Mouse (Mus musculus): ENCODE measurements at regions not wholly inside any gene's neighbourhood (a gene's known extent, or its start where the extent isn't known, plus 50 kb on each side); places are given as distances from the start of the nearest gene placed in this dataset.

DNA sequence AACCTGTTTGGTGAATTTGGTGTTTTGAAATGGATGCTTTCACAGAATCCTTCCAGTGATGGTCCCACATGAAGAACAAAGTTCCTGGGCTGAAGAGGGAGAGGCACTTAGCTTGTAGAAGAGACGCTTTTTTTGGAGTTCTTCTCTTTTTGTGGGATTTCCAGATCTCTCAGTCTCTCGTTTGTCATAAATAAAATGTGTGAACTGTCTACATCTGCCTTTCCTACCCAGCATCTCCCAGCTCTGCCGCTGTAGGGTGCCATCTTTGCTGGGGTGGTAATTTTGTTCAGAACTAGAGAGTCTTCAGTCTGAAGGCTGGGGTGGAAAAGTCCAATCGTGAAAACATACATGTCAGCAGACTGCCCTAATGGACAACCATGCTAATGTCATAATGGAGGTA, 197.8 kb upstream of the Phyhipl start:
- Histone ChIP-seq H3K36me3 (ENCODE audit: control insufficient read depth in 1 of 2, insufficient read depth in 2 of 2, low read length in 2 of 2) (no peaks in the 10 kb centered on the region), H3K27me3 (ENCODE audit: control insufficient read depth in 1 of 2, insufficient read depth in 2 of 2, low read length in 2 of 2) (no peaks in the 10 kb centered on the region), H3K4me1 (ENCODE audit: control insufficient read depth in 1 of 2, insufficient read depth in 2 of 2, low read length in 2 of 2) (no peaks in the 10 kb centered on the region), H3K27ac (ENCODE audit: control insufficient read depth, low read depth, low read length) (no peak overlapping the region), H3K9ac (ENCODE audit: control insufficient read depth, low read depth, low read length, poor library complexity, severe bottlenecking) (no peak overlapping the region), H3K9me3 (replicated peaks; ENCODE audit: insufficient read depth, low read length) (no peaks in the 10 kb centered on the region), H3K4me3 (ENCODE audit: control insufficient read depth in 1 of 2, insufficient read depth in 1 of 2, low read depth in 2 of 2, low read length in 2 of 2) (no peak overlapping the region), H3K79me2 (ENCODE audit: control insufficient read depth, insufficient read depth, low read length, poor library complexity) (no peaks in the 10 kb centered on the region)
- no peak for TF ChIP-seq RCOR1 (IDR thresholded peaks at IDR 0.05; ENCODE audit: low read depth, low read length)
- TF ChIP-seq E2F4 (IDR thresholded peaks at IDR 0.05; ENCODE audit: borderline replicate concordance, low read depth, low read length): no peak
- TF ChIP-seq MAX (IDR thresholded peaks at IDR 0.05; ENCODE audit: low read length): no peak
- no peak for TF ChIP-seq MEF2A (IDR thresholded peaks at IDR 0.05; ENCODE audit: extremely low read depth, insufficient replicate concordance, low read depth, low read length, poor library complexity, severe bottlenecking)
- TF ChIP-seq SIN3A (IDR thresholded peaks at IDR 0.05; ENCODE audit: low read length): no peak
- TF ChIP-seq UBTF (IDR thresholded peaks at IDR 0.05; ENCODE audit: borderline replicate concordance, insufficient read depth, low read depth, low read length): no peak
- no peak for TF ChIP-seq CHD1 (IDR thresholded peaks at IDR 0.05; ENCODE audit: low read depth, low read length)
- no peak for TF ChIP-seq TAL1 (IDR thresholded peaks at IDR 0.05; ENCODE audit: low read length)
- TF ChIP-seq GATA1 (IDR thresholded peaks at IDR 0.05; ENCODE audit: low read depth, low read length): no peak
- no peak for TF ChIP-seq SMC3 (IDR thresholded peaks at IDR 0.05; ENCODE audit: low read depth, low read length)
- no peak for TF ChIP-seq TBP (IDR thresholded peaks at IDR 0.05; ENCODE audit: low read depth, low read length)
- no peak for TF ChIP-seq BHLHE40 (IDR thresholded peaks at IDR 0.05; ENCODE audit: borderline replicate concordance, low read depth, low read length)
- TF ChIP-seq MXI1 (IDR thresholded peaks at IDR 0.05; ENCODE audit: low read depth, low read length): no peak
- TF ChIP-seq MAFK (IDR thresholded peaks at IDR 0.05; ENCODE audit: borderline replicate concordance, low read depth, low read length): no peak
- TF ChIP-seq USF2 (IDR thresholded peaks at IDR 0.05; ENCODE audit: borderline replicate concordance in 1 of 2, insufficient read depth in 1 of 2, low read depth in 1 of 2, low read length in 2 of 2): no peak
- no peak for TF ChIP-seq ELF1 (IDR thresholded peaks at IDR 0.05; ENCODE audit: low read depth, low read length)
- DNase-seq (ENCODE audit: low read depth, low spot score): no peak

GRCm38 (mm10) chr10:70848141-70848540, 192.4 kb upstream of the Phyhipl start:
- Histone ChIP-seq H3K79me2 (ENCODE audit: control insufficient read depth, insufficient read depth, low read length, poor library complexity) (no peaks in the 10 kb centered on the region), H3K27ac (ENCODE audit: control insufficient read depth, low read depth, low read length) (no peak overlapping the region), H3K36me3 (ENCODE audit: control insufficient read depth in 1 of 2, insufficient read depth in 2 of 2, low read length in 2 of 2) (no peaks in the 10 kb centered on the region), H3K4me3 (ENCODE audit: control insufficient read depth in 1 of 2, insufficient read depth in 1 of 2, low read depth in 2 of 2, low read length in 2 of 2) (no peak overlapping the region), H3K4me1 (ENCODE audit: control insufficient read depth in 1 of 2, insufficient read depth in 2 of 2, low read length in 2 of 2) (no peaks in the 10 kb centered on the region), H3K9me3 (replicated peaks; ENCODE audit: insufficient read depth, low read length) (no peaks in the 10 kb centered on the region), H3K27me3 (ENCODE audit: control insufficient read depth in 1 of 2, insufficient read depth in 2 of 2, low read length in 2 of 2) (no peaks in the 10 kb centered on the region), H3K9ac (ENCODE audit: control insufficient read depth, low read depth, low read length, poor library complexity, severe bottlenecking) (no peak overlapping the region)
- TF ChIP-seq TBP (IDR thresholded peaks at IDR 0.05; ENCODE audit: low read depth, low read length) (no peak), POLR2A (IDR thresholded peaks at IDR 0.05; ENCODE audit: control insufficient read depth in 1 of 2, insufficient read depth in 1 of 2, low read depth in 1 of 2, low read length in 2 of 2, poor library complexity in 1 of 2) (no peak), POLR2AphosphoS5 (IDR thresholded peaks at IDR 0.05; ENCODE audit: borderline replicate concordance, low read depth, low read length) (no peak), CTCF (IDR thresholded peaks at IDR 0.05 in 2 of 3, conservative IDR thresholded peaks at IDR 0.05 in 1 of 3; ENCODE audit: control insufficient read depth in 1 of 3, insufficient read depth in 1 of 3, low read depth in 2 of 3, low read length in 3 of 3, poor library complexity in 1 of 3, severe bottlenecking in 1 of 3) (no peak)
- DNase-seq (ENCODE audit: low read depth, low spot score): no peak

All from MEL (cell line).